21 mouse cellular contexts compared by ENCODE assay signal in the genomic region with DNA sequence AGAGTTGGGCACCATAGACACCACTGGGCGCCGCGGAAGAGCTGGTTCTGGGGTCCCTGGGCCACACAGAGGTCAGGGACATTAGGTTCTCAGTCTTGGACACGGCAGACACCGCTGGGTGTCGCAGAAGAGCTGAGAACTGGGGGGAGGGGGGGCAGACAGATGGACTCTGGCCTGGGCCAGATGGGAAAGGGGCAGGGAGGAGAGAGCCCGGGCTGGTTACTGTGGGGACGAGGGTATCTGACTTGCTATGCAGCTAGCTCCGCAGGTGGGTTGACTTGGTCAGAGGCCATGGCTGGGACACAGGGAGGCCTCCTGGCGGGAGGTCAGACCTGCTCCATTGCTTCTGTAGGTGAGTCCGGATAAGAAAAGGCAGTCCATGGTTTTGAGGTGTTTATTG.
DNase-seq lines count a peak whose midpoint lies in the region; ATAC-seq and TF ChIP-seq lines count a peak whose summit lies in the region.
"Had no signal": no experiment of that assay in that cellular context is flagged by ENCODE, and none has a peak within 500 bp of the region (broad histone marks: within the 10 kb centered on the region; RNA-seq: fewer than 3 reads in every experiment).

No protein-coding gene starts in this region.

- 55% methylated on average over 11 of the region's 11 CpGs for WGBS in midbrain, embryonic 11.5 days
- 59% methylated on average over 11 of the region's 11 CpGs for WGBS in midbrain, embryonic 10.5 days
- 61% methylated on average over 11 of the region's 11 CpGs for WGBS in kidney, postnatal 0 days
- WGBS in stomach, embryonic 15.5 days: 68% methylated on average over 11 of the region's 11 CpGs

- no peak for TF ChIP-seq CTCF in kidney, postnatal 0 days (IDR thresholded peaks at IDR 0.05; ENCODE audit: low read depth)

- no peaks in the 10 kb centered on the region for H3K27me3 ChIP-seq in midbrain, embryonic 11.5 days (ENCODE audit: control insufficient read depth, insufficient read depth, low read length)
- no peaks in the 10 kb centered on the region for H3K27me3 ChIP-seq in midbrain, embryonic 10.5 days (ENCODE audit: low read depth, poor library complexity, severe bottlenecking)
- no peaks in the 10 kb centered on the region for H3K27me3 ChIP-seq in kidney, postnatal 0 days (ENCODE audit: insufficient read depth, low read length)
- H3K27me3 ChIP-seq in stomach, embryonic 15.5 days (replicated peaks): no peaks in the 10 kb centered on the region
- H3K27me3 ChIP-seq: embryonic facial prominence, embryonic 13.5 days; heart, embryonic 15.5 days; lung, embryonic 15.5 days; neural tube, embryonic 12.5 days had no signal

- no peaks in the 10 kb centered on the region for H3K9me3 ChIP-seq in midbrain, embryonic 11.5 days (ENCODE audit: control insufficient read depth, low read length)
- H3K9me3 ChIP-seq in midbrain, embryonic 10.5 days (replicated peaks): 0 out of 2 replicates have a peak, but pooled peaks cover 3% of the 10 kb centered on the region
- no peaks in the 10 kb centered on the region for H3K9me3 ChIP-seq in kidney, postnatal 0 days (replicated peaks; ENCODE audit: low read length)
- no peaks in the 10 kb centered on the region for H3K9me3 ChIP-seq in stomach, embryonic 15.5 days
- H3K9me3 ChIP-seq: embryonic facial prominence, embryonic 13.5 days; G1E; heart, embryonic 15.5 days; limb, embryonic 10.5 days; lung, embryonic 15.5 days; neural tube, embryonic 12.5 days had no signal

- H3K36me3 ChIP-seq in midbrain, embryonic 11.5 days (ENCODE audit: control insufficient read depth, insufficient read depth, low read length): no peaks in the 10 kb centered on the region
- H3K36me3 ChIP-seq in midbrain, embryonic 10.5 days: no peaks in the 10 kb centered on the region
- no peaks in the 10 kb centered on the region for H3K36me3 ChIP-seq in kidney, postnatal 0 days (ENCODE audit: insufficient read depth, low read length)
- H3K36me3 ChIP-seq in stomach, embryonic 15.5 days: no peaks in the 10 kb centered on the region
- H3K36me3 ChIP-seq: embryonic facial prominence, embryonic 13.5 days; G1E; heart, embryonic 15.5 days; limb, embryonic 10.5 days; lung, embryonic 15.5 days; neural tube, embryonic 12.5 days had no signal

- H3K27ac ChIP-seq in midbrain, embryonic 11.5 days (ENCODE audit: low read depth, low read length): no peak overlapping the region
- H3K27ac ChIP-seq in midbrain, embryonic 10.5 days (replicated peaks): no peak overlapping the region
- H3K27ac ChIP-seq in kidney, postnatal 0 days: no peak overlapping the region
- no peak overlapping the region for H3K27ac ChIP-seq in stomach, embryonic 15.5 days
- H3K27ac ChIP-seq: embryonic facial prominence, embryonic 13.5 days; heart, embryonic 15.5 days; limb, embryonic 10.5 days; lung, embryonic 15.5 days; neural tube, embryonic 12.5 days had no signal

- 0 out of 2 replicates have a peak, but pooled peaks have one; percentile 16 for ATAC-seq in midbrain, embryonic 11.5 days (ENCODE audit: low FRiP score)
- 0 out of 2 replicates have a peak, but pooled peaks have one; percentile 31 for ATAC-seq in kidney, postnatal 0 days (replicated peaks; ENCODE audit: low FRiP score, low read depth)
- ATAC-seq in stomach, embryonic 15.5 days (ENCODE audit: insufficient read depth, low FRiP score, low read depth): peak; percentile 41; the same call in 1 of the 2 replicates
- ATAC-seq: activated CD4-positive, CD25-positive, alpha-beta regulatory T cell, adult 4 months; forebrain, embryonic 14.5 days had no signal

- H3K4me3 ChIP-seq in midbrain, embryonic 11.5 days (ENCODE audit: low read depth, low read length): no peak overlapping the region
- H3K4me3 ChIP-seq in midbrain, embryonic 10.5 days: no peak overlapping the region
- no peak overlapping the region for H3K4me3 ChIP-seq in kidney, postnatal 0 days (replicated peaks; ENCODE audit: low read depth, low read length)
- H3K4me3 ChIP-seq in stomach, embryonic 15.5 days (replicated peaks): no peak overlapping the region
- H3K4me3 ChIP-seq: embryonic facial prominence, embryonic 13.5 days; heart, embryonic 15.5 days; limb, embryonic 10.5 days; lung, embryonic 15.5 days; neural tube, embryonic 12.5 days had no signal

- peak; percentile 4 for DNase-seq in embryo, embryonic 10 days (ENCODE audit: low spot score)
- DNase-seq in embryo, embryonic 10.5 days (ENCODE audit: low spot score): no peak
- no peak for DNase-seq in midbrain, embryonic 11.5 days (ENCODE audit: low spot score, missing footprints)
- DNase-seq in midbrain, embryonic 10.5 days (ENCODE audit: low spot score): no peak
- no peak for DNase-seq in kidney, postnatal 0 days (ENCODE audit: low spot score)
- DNase-seq in testis, postnatal 10 days (ENCODE audit: low spot score): no peak
- no peak for DNase-seq in frontal cortex, postnatal 10 days (ENCODE audit: low spot score in 2 of 2)
- DNase-seq: B cell, adult 2 months; cerebellum, adult 11 months; gastrocnemius, postnatal 36 days; layer of hippocampus, adult 9-11 months; thymus, postnatal 25 days had no signal

- H3K4me1 ChIP-seq in midbrain, embryonic 11.5 days (ENCODE audit: control insufficient read depth, insufficient read depth, low read length): no peaks in the 10 kb centered on the region
- H3K4me1 ChIP-seq in midbrain, embryonic 10.5 days: peaks cover 4% of the 10 kb centered on the region; the same call in 1 of the 2 replicates
- H3K4me1 ChIP-seq in kidney, postnatal 0 days (replicated peaks; ENCODE audit: insufficient read depth, low read length): no peaks in the 10 kb centered on the region
- H3K4me1 ChIP-seq in stomach, embryonic 15.5 days: no peaks in the 10 kb centered on the region
- H3K4me1 ChIP-seq: embryonic facial prominence, embryonic 13.5 days; heart, embryonic 15.5 days; limb, embryonic 10.5 days; lung, embryonic 15.5 days; neural tube, embryonic 12.5 days had no signal

- no peak overlapping the region for H3K9ac ChIP-seq in midbrain, embryonic 11.5 days (ENCODE audit: low read length)
- H3K9ac ChIP-seq in kidney, postnatal 0 days (ENCODE audit: low read depth, low read length): no peak overlapping the region
- H3K9ac ChIP-seq in stomach, embryonic 15.5 days: no peak overlapping the region
- H3K9ac ChIP-seq: embryonic facial prominence, embryonic 13.5 days; heart, embryonic 15.5 days; lung, embryonic 15.5 days; neural tube, embryonic 12.5 days had no signal

- no peak overlapping the region for H3K4me2 ChIP-seq in midbrain, embryonic 11.5 days
- no peak overlapping the region for H3K4me2 ChIP-seq in kidney, postnatal 0 days (ENCODE audit: low read length)
- H3K4me2 ChIP-seq in stomach, embryonic 15.5 days: no peak overlapping the region
- H3K4me2 ChIP-seq: embryonic facial prominence, embryonic 13.5 days; heart, embryonic 15.5 days; lung, embryonic 15.5 days; neural tube, embryonic 12.5 days had no signal
